Mouse (Mus musculus) cerebellum, postnatal 14 days (tissue): Measurements from ENCODE around the gene Irf2bp1.

ENCODE experiments used
- DNase-seq, 2 experiments: peaks; one replicate each; pipeline ENCODE4 v3.0.0; 2021; ENCODE audit warnings: mixed read lengths in 2 of 2

The Irf2bp1 gene

GRCm38 (mm10) chr7:19001066-19001806, 2.6 kb upstream of the Irf2bp1 start:
- DNase-seq: no peak

- DNase-seq: no peak
Measured at GRCm38 (mm10) chr7:19001807-19002085, 2.1 kb upstream of the Irf2bp1 start.

GRCm38 (mm10) chr7:19002115-19002514, 1.7 kb upstream of the Irf2bp1 start:
- DNase-seq: no peak

- peak; percentile 80 to 84 for DNase-seq
Measured at GRCm38 (mm10) chr7:19002848-19003498, 871 bp upstream of the Irf2bp1 start.

- DNase-seq: peak; percentile 74 to 78
Measured at GRCm38 (mm10) chr7:19004631-19005079, 811 bp downstream of the Irf2bp1 start.

GRCm38 (mm10) chr7:19005417-19006121, 1.7 kb downstream of the Irf2bp1 start:
- DNase-seq: peak; percentile 41 to 47

- DNase-seq: peak; percentile 90 to 92
Measured at GRCm38 (mm10) chr7:19006476-19006875, 2.6 kb downstream of the Irf2bp1 start.

- DNase-seq: no peak
Measured at GRCm38 (mm10) chr7:19007026-19007977, 3.5 kb downstream of the Irf2bp1 start.

- DNase-seq: no peak
Measured at GRCm38 (mm10) chr7:19010581-19010980, 6.7 kb downstream of the Irf2bp1 start.

- DNase-seq: no peak
Measured at GRCm38 (mm10) chr7:19012025-19012621, 8.3 kb downstream of the Irf2bp1 start.

- DNase-seq: no peak
Measured at GRCm38 (mm10) chr7:19012882-19013281, 9.0 kb downstream of the Irf2bp1 start.

- no peak for DNase-seq
Measured at GRCm38 (mm10) chr7:19014452-19014851, 10.6 kb downstream of the Irf2bp1 start.

GRCm38 (mm10) chr7:19016042-19016441, 12.2 kb downstream of the Irf2bp1 start:
- DNase-seq: no peak

GRCm38 (mm10) chr7:19017909-19018308, 14.1 kb downstream of the Irf2bp1 start:
- no peak for DNase-seq

GRCm38 (mm10) chr7:19021048-19021447, 17.2 kb downstream of the Irf2bp1 start:
- no peak for DNase-seq

GRCm38 (mm10) chr7:19022189-19022958, 18.5 kb downstream of the Irf2bp1 start:
- peak in 1 of 2 experiments; percentile 47 for DNase-seq

- peak; percentile 45 to 56 for DNase-seq
Measured at GRCm38 (mm10) chr7:19023357-19023814, 19.5 kb downstream of the Irf2bp1 start, which contains the start of gene Foxa3. Foxa3 (minus strand) TSS chr7:19023538.

- peak; percentile 94 to 96 for DNase-seq
Measured at GRCm38 (mm10) chr7:19024096-19024506, 20.3 kb downstream of the Irf2bp1 start, which contains the start of gene Sympk. Sympk (plus strand) TSS chr7:19024377.

- DNase-seq: peak; percentile 63 to 68
Measured at GRCm38 (mm10) chr7:19024581-19025255, 20.9 kb downstream of the Irf2bp1 start.

- no peak for DNase-seq
Measured at GRCm38 (mm10) chr7:19028067-19028466, 24.2 kb downstream of the Irf2bp1 start.
